Mouse (Mus musculus) brain, embryonic 14.5 days (tissue): ENCODE data around the gene Gm42715.

ENCODE experiments used
- CTCF ChIP-seq: fragments of 200-500 bp; IDR thresholded peaks from 2 replicates; pipeline ENCODE4 v1.5.1; 2012; ENCODE audit warnings: inconsistent platforms, mild to moderate bottlenecking, moderate library complexity, borderline replicate concordance; ENCODE audit not compliant: insufficient read depth, insufficient read length; ENCODE audit errors: extremely low read depth
- POLR2A ChIP-seq: fragments of 200-500 bp; IDR thresholded peaks from 2 replicates; pipeline ENCODE4 v1.6.1; 2012; ENCODE audit warnings: mild to moderate bottlenecking, inconsistent platforms, borderline replicate concordance; ENCODE audit not compliant: poor library complexity, insufficient read depth, insufficient read length, severe bottlenecking; ENCODE audit errors: extremely low read depth

DNA sequence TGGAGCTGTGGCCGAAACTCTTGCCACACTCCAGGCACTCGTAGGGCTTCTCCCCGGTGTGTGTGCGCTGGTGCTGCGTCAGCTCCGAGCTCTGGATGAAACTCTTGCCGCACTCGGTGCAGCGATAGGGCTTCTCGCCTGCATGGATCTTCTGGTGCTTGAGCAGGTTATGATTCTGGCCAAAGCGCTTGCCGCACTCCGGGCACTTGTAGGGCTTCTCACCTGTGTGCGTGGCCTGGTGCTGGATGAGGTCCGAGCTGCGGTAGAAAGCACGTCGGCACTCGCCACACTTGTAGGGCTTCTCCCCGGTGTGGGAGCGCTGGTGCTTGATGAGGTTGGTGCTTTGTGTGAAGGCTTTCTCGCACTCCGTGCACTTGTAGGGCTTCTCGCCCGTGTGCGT, 92.2 kb downstream of the Gm42715 start:
- TF ChIP-seq CTCF (no peak), POLR2A (no peak)
